Mouse (Mus musculus) cerebellum, adult 2 months (tissue): ENCODE data around the gene Rbm33.

Experiments
- CTCF ChIP-seq: fragments of 200-500 bp; IDR thresholded peaks from 2 replicates; pipeline ENCODE4 v1.5.1; 2011; ENCODE audit warnings: low read depth, mild to moderate bottlenecking, control low read depth, low read length, moderate library complexity, borderline replicate concordance; ENCODE audit not compliant: insufficient read depth
- POLR2A ChIP-seq: fragments of 200-500 bp; IDR thresholded peaks from 2 replicates; pipeline ENCODE4 v1.6.1; 2011; ENCODE audit warnings: low read length, control low read depth, borderline replicate concordance; ENCODE audit not compliant: insufficient read depth

DNA sequence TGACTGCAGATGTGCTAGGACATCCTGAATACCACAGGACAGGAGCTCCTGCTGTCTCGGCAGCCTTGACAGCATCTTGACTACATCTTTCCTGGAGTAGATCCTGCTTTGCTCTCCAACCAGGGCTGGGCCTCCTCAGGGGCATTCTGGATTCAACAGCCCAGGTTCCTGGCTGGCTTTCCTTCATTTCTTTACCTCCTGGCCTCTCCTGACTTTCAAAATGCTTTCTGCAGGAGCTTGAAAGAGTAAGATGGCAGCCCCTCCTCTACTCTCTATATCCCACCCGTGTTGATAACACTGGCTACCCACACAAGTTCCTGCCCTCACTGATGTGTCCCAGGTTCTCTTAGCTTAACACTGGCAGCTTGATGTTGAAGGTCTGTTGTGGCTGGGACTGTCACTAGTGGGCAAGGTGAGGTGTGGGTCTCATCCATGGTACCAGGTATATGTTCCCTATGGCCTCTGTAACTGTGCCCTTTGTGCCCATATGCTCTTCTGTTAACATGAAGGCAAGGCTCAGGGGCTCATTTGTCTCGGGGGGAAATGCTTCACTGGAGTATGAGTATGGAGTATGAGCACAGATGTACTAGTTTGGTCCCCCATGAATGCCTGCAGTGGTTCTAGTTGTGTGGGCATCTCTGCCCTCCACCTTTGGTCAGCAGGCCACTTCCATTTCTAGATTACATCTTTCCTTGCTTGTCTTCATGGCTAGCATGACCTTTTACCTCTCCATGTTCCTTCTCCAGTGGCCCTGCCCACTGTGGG lies 133.4 kb downstream of the Rbm33 start:
- TF ChIP-seq POLR2A (no peak), CTCF (no peak)
